Mouse (Mus musculus) forebrain, embryonic 13.5 days (tissue): ENCODE measurements around the gene 4930523C07Rik. TPM values are rescaled to one million over a fixed set of nuclear protein-coding genes. Genes with fewer than 3 reads are reported as not detected.

ENCODE experiments used
- ATAC-seq: fragments of 200-750 bp; cut with Nextera tagmentation; 2 replicates; pipeline ENCODE4 v1.8.0; 2017
- H3K27ac ChIP-seq: fragments of 300-500 bp; sonication (generic); 2 replicates; pipeline ENCODE4 v1.5.1; 2015; ENCODE audit warnings: inconsistent platforms, mild to moderate bottlenecking, moderate library complexity
- H3K27me3 ChIP-seq: fragments of 300-500 bp; sonication (generic); 2 replicates; pipeline ENCODE4 v1.6.1; 2015; ENCODE audit warnings: mild to moderate bottlenecking, inconsistent platforms
- H3K36me3 ChIP-seq: fragments of 300-500 bp; sonication (generic); 2 replicates; pipeline ENCODE4 v1.6.1; 2015; ENCODE audit warnings: mild to moderate bottlenecking, inconsistent platforms; ENCODE audit not compliant: poor library complexity, severe bottlenecking
- H3K4me1 ChIP-seq: fragments of 300-500 bp; sonication (generic); 2 replicates; pipeline ENCODE4 v1.6.1; 2015; ENCODE audit warnings: inconsistent platforms
- H3K4me2 ChIP-seq: fragments of 300-500 bp; sonication (generic); 2 replicates; pipeline ENCODE4 v1.6.1; 2015; ENCODE audit warnings: inconsistent platforms, mild to moderate bottlenecking, moderate library complexity
- H3K4me3 ChIP-seq: fragments of 300-500 bp; sonication (generic); 2 replicates; pipeline ENCODE4 v1.5.1; 2015; ENCODE audit warnings: mild to moderate bottlenecking, inconsistent platforms
- H3K9ac ChIP-seq: fragments of 300-500 bp; sonication (generic); 2 replicates; pipeline ENCODE4 v1.6.1; 2015; ENCODE audit warnings: mild to moderate bottlenecking, inconsistent platforms
- H3K9me3 ChIP-seq: fragments of 300-500 bp; sonication (generic); replicated peaks from 2 replicates; pipeline ENCODE4 v1.6.1; 2016; ENCODE audit warnings: inconsistent platforms
- WGBS: fragments of 180-500 bp; shearing (Covaris S2); methylation state at CpG from one replicate; pipeline ENCODE4 v1.1.7; 2015; 5-methylcytosine and 5-hydroxymethylcytosine counted together
- polyA plus RNA-seq: library from polyadenylated mRNA; unstranded; fragments of >200 nt; fragmentation: Nextera tagmentation; extraction: Ambion mirVana; gene quantifications from 2 replicates; pipeline ENCODE4 v1.2.1, GENCODE M21; 2015

Gene 4930523C07Rik
- polyA plus RNA-seq, 1 experiment from 2014 or later: 1.8 TPM

GRCm38 (mm10) chr1:160049131-160049880 is 5.1 kb downstream of the 4930523C07Rik start:
- ATAC-seq: no peak
- Histone ChIP-seq H3K4me1 (peaks cover 6% of the 10 kb centered on the region), H3K9me3 (no peaks in the 10 kb centered on the region), H3K36me3 (no peaks in the 10 kb centered on the region), H3K27me3 (no peaks in the 10 kb centered on the region), H3K9ac (no peak overlapping the region), H3K27ac (no peak overlapping the region), H3K4me2 (no peak overlapping the region), H3K4me3 (no peak overlapping the region)
- WGBS: 89% methylated on average over 5 of the region's 5 CpGs

- no peak overlapping the region for H3K27ac ChIP-seq
- H3K9ac ChIP-seq: no peak overlapping the region
- 91% methylated on average over 6 of the region's 6 CpGs for WGBS
- H3K4me2 ChIP-seq: no peak overlapping the region
- ATAC-seq: no peak
- H3K4me1 ChIP-seq: no peaks in the 10 kb centered on the region
- H3K9me3 ChIP-seq: no peaks in the 10 kb centered on the region
- no peaks in the 10 kb centered on the region for H3K27me3 ChIP-seq
- no peak overlapping the region for H3K4me3 ChIP-seq
- no peaks in the 10 kb centered on the region for H3K36me3 ChIP-seq
These were observed 6.7 kb downstream of the 4930523C07Rik start for GRCm38 (mm10) chr1:160050898-160051297.

- no peak for ATAC-seq
- Histone ChIP-seq H3K4me3 (no peak overlapping the region), H3K4me1 (no peaks in the 10 kb centered on the region), H3K4me2 (no peak overlapping the region), H3K27ac (no peak overlapping the region), H3K27me3 (no peaks in the 10 kb centered on the region), H3K36me3 (no peaks in the 10 kb centered on the region), H3K9me3 (no peaks in the 10 kb centered on the region), H3K9ac (no peak overlapping the region)
- WGBS: 89% methylated on average over 2 of the region's 2 CpGs
These were observed 8.6 kb downstream of the 4930523C07Rik start for GRCm38 (mm10) chr1:160052556-160053315.

- H3K4me3 ChIP-seq: no peak overlapping the region
- H3K36me3 ChIP-seq: no peaks in the 10 kb centered on the region
- H3K27me3 ChIP-seq: no peaks in the 10 kb centered on the region
- no peak overlapping the region for H3K9ac ChIP-seq
- no peaks in the 10 kb centered on the region for H3K4me1 ChIP-seq
- ATAC-seq: no peak
- H3K4me2 ChIP-seq: no peak overlapping the region
- 84% methylated on average over 5 of the region's 5 CpGs for WGBS
- no peak overlapping the region for H3K27ac ChIP-seq
- H3K9me3 ChIP-seq: no peaks in the 10 kb centered on the region
These were observed 9.5 kb downstream of the 4930523C07Rik start for GRCm38 (mm10) chr1:160053510-160054305.

GRCm38 (mm10) chr1:160054366-160055078 is 10.3 kb downstream of the 4930523C07Rik start:
- no peak overlapping the region for H3K4me2 ChIP-seq
- no peak for ATAC-seq
- no peak overlapping the region for H3K4me3 ChIP-seq
- H3K27me3 ChIP-seq: no peaks in the 10 kb centered on the region
- 87% methylated on average over 5 of the region's 5 CpGs for WGBS
- no peak overlapping the region for H3K9ac ChIP-seq
- no peak overlapping the region for H3K27ac ChIP-seq
- H3K4me1 ChIP-seq: no peaks in the 10 kb centered on the region
- no peaks in the 10 kb centered on the region for H3K9me3 ChIP-seq
- H3K36me3 ChIP-seq: no peaks in the 10 kb centered on the region

GRCm38 (mm10) chr1:160057657-160058056 is 13.5 kb downstream of the 4930523C07Rik start:
- Histone ChIP-seq H3K27me3 (no peaks in the 10 kb centered on the region), H3K4me3 (no peak overlapping the region), H3K9ac (no peak overlapping the region), H3K4me2 (no peak overlapping the region), H3K9me3 (0 out of 2 replicates have a peak, but pooled peaks cover 2% of the 10 kb centered on the region), H3K27ac (no peak overlapping the region), H3K36me3 (no peaks in the 10 kb centered on the region), H3K4me1 (no peaks in the 10 kb centered on the region)
- WGBS: 77% methylated on average over 3 of the region's 3 CpGs
- no peak for ATAC-seq

GRCm38 (mm10) chr1:160059908-160060307 is 15.7 kb downstream of the 4930523C07Rik start:
- no peak for ATAC-seq
- no peak overlapping the region for H3K4me3 ChIP-seq
- no peaks in the 10 kb centered on the region for H3K27me3 ChIP-seq
- H3K27ac ChIP-seq: no peak overlapping the region
- H3K4me1 ChIP-seq: no peaks in the 10 kb centered on the region
- H3K36me3 ChIP-seq: no peaks in the 10 kb centered on the region
- WGBS: 83% methylated on average over 1 of the region's 1 CpGs
- H3K9me3 ChIP-seq: 0 out of 2 replicates have a peak, but pooled peaks cover 2% of the 10 kb centered on the region
- no peak overlapping the region for H3K9ac ChIP-seq
- no peak overlapping the region for H3K4me2 ChIP-seq

- Histone ChIP-seq H3K4me2 (no peak overlapping the region), H3K27me3 (no peaks in the 10 kb centered on the region), H3K36me3 (no peaks in the 10 kb centered on the region), H3K27ac (no peak overlapping the region), H3K9me3 (0 out of 2 replicates have a peak, but pooled peaks cover 2% of the 10 kb centered on the region), H3K4me1 (no peaks in the 10 kb centered on the region), H3K4me3 (no peak overlapping the region), H3K9ac (no peak overlapping the region)
- no peak for ATAC-seq
- WGBS: 74% methylated on average over 6 of the region's 6 CpGs
These were observed 16.4 kb downstream of the 4930523C07Rik start for GRCm38 (mm10) chr1:160060542-160060941.

- 88% methylated on average over 5 of the region's 5 CpGs for WGBS
- ATAC-seq: no peak
These were observed 17.1 kb downstream of the 4930523C07Rik start for GRCm38 (mm10) chr1:160061321-160061720.

GRCm38 (mm10) chr1:160061725-160062366 is 17.7 kb downstream of the 4930523C07Rik start:
- WGBS: 56% methylated on average over 3 of the region's 3 CpGs
- H3K36me3 ChIP-seq: no peaks in the 10 kb centered on the region
- no peak overlapping the region for H3K27ac ChIP-seq

More at GRCm38 (mm10) chr1:160061321-160061720, 17.1 kb downstream of the 4930523C07Rik start:
- Histone ChIP-seq H3K36me3 (no peaks in the 10 kb centered on the region), H3K27me3 (no peaks in the 10 kb centered on the region), H3K9me3 (0 out of 2 replicates have a peak, but pooled peaks cover 2% of the 10 kb centered on the region), H3K4me1 (no peaks in the 10 kb centered on the region), H3K4me2 (no peak overlapping the region), H3K9ac (no peak overlapping the region), H3K4me3 (no peak overlapping the region), H3K27ac (no peak overlapping the region)

GRCm38 (mm10) chr1:160064547-160065144 is 20.5 kb downstream of the 4930523C07Rik start:
- Histone ChIP-seq H3K27ac (no peak overlapping the region), H3K9ac (no peak overlapping the region), H3K9me3 (peaks cover 2% of the 10 kb centered on the region; the same call in 1 of the 2 replicates), H3K4me3 (no peak overlapping the region), H3K36me3 (no peaks in the 10 kb centered on the region), H3K27me3 (no peaks in the 10 kb centered on the region), H3K4me2 (no peak overlapping the region), H3K4me1 (no peaks in the 10 kb centered on the region)
- no peak for ATAC-seq
- WGBS: 52% methylated on average over 7 of the region's 7 CpGs

More at GRCm38 (mm10) chr1:160061725-160062366, 17.7 kb downstream of the 4930523C07Rik start:
- Histone ChIP-seq H3K27me3 (no peaks in the 10 kb centered on the region), H3K4me3 (no peak overlapping the region), H3K9ac (no peak overlapping the region), H3K4me2 (no peak overlapping the region), H3K4me1 (no peaks in the 10 kb centered on the region), H3K9me3 (0 out of 2 replicates have a peak, but pooled peaks cover 2% of the 10 kb centered on the region)
- ATAC-seq: no peak
